Mouse (Mus musculus): ENCODE results near the gene Glce. TPM values are rescaled to one million over a fixed set of nuclear protein-coding genes. Genes with fewer than 3 reads are reported as not detected.

The Glce gene
- polyA plus RNA-seq, 2 experiments from 2014 or later = 7.4 to 8.2 TPM

- no peak for ATAC-seq
Observed at GRCm38 (mm10) chr9:62025056-62025455, 97.4 kb downstream of the Glce start.

DNA sequence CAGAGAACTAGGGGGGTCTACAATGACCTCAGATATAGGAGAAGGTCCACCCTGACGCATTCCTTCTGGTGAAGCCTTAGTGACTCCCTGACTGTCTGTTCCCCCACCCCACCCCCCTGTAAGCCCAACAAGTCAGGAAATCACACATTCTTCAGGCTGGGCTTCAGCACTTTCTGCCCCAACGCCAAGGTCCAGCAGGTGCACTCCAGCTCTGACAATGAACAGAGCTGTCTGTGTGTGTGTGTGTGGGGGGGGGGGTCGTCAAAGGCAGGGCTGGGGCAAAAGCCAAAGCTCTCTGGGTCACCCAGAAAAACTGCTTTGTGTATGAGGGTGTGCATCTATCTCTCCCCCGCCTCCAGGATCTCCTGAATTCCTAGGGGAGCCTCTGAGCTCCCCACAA is 98.6 kb downstream of the Glce start:
- no peak for ATAC-seq

DNA sequence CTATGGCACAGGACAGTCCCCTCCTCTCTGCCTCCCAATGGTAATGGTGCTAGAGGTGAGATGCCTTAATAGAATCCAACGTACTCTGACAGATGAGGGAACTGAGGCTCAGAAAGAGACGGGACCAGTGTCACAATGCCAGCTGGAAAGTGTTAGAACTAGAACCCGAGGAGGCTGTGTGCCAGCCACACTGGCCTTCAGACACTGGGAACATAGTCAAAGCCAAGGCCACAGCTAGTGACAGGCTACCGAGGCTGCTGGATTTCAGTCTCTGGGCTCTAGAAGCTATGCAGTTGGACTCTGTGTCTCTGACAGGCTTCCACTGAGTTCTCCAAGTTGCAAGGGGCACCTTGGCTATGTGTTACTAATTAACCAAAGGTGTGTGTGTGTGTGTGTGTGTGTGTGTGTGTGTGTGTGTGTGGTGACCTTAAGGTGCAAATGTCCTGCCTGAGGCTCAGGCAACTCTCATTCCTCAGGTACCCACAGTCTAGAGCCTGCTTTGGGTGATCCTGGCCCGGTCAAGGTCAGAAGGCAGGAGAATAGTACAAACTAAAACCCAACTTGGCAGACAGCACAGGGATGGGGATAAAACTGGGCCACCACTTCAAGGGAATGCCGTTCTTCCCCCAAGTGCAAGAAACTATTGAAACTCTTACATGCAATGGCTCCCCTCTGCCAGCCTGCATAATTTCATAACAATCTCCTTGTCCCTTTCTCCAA is 99.3 kb downstream of the Glce start:
- ATAC-seq = no peak

DNA sequence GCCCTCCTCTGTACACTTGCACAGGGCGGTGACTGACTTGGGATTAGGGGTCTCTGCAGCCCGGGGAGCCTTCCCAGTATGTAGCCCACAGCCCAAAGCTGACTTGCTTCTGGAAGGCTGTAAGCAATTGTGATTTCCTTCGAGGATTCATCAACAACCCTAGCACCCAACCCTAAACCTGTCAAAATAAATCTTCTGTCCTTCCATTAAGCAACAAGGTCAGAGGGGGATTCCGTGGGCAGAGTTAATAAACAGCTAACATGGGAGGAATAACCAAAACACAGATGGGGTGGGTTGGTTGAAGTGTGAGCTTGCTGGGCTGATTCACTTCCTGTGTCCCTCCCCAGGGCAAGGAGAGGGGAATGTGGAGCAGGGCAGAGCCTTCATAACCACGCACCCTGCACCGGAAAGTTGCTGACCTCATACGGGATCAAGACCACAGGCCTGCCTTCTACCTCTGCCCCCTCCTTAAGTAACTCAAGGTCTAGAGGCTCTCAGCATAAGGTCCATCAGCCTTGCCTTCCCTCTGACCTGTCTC is 100.8 kb downstream of the Glce start:
- ATAC-seq = no peak

GRCm38 (mm10) chr9:62020259-62020658 is 102.2 kb downstream of the Glce start:
- no peak for ATAC-seq

GRCm38 (mm10) chr9:62018229-62019093 is 104.0 kb downstream of the Glce start:
- ATAC-seq = no peak

GRCm38 (mm10) chr9:62017329-62017728 is 105.1 kb downstream of the Glce start:
- no peak for ATAC-seq

GRCm38 (mm10) chr9:62015504-62015903 is 107.0 kb downstream of the Glce start:
- ATAC-seq = no peak

GRCm38 (mm10) chr9:62013316-62014097 is 108.9 kb downstream of the Glce start:
- ATAC-seq = no peak

- no peak for ATAC-seq
Observed at GRCm38 (mm10) chr9:62008360-62008759, 114.1 kb downstream of the Glce start.

Other genes starting within 250 kb of the Glce start
- 1,000 to 10,000 TPM; 3,273 to 3,796 TPM for gene Rplp1, start 208.1 kb downstream of the Glce start, polyA plus RNA-seq (2017; shearing (Covaris generic))
- 10 to 100 TPM in 1 of 2 experiments, 1 to 10 TPM in 1; 6.6 to 14.8 TPM for gene Kif23, start 175.9 kb downstream of the Glce start, polyA plus RNA-seq (2017; shearing (Covaris generic))
- gene Paqr5, start 95.8 kb downstream of the Glce start, polyA plus RNA-seq (2017; shearing (Covaris generic)) = 1 to 10 TPM in 1 of 2 experiments, under 1 TPM in 1; 0.54 to 1.2 TPM
- gene Spesp1, start 159.6 kb upstream of the Glce start, polyA plus RNA-seq (2017; shearing (Covaris generic)) = not detected
- 100 to 1,000 TPM; 111 to 235 TPM for gene Anp32a, start 218.6 kb upstream of the Glce start, polyA plus RNA-seq (2017; shearing (Covaris generic))

Measured in CD4-positive, CD25-positive, alpha-beta regulatory T cell, adult 4 months (primary cell).